Mouse (Mus musculus) G1E (cell line): Measurements from ENCODE around the gene Gm30191.

Experiments used
- POLR2AphosphoS5 ChIP-seq: IDR thresholded peaks from 2 replicates; pipeline ENCODE4 v1.6.1; 2012; ENCODE audit warnings: low read depth, low read length, inconsistent platforms; ENCODE audit not compliant: insufficient replicate concordance
- TAL1 ChIP-seq: conservative IDR thresholded peaks from 2 replicates; pipeline ENCODE4 v1.6.1; 2012; ENCODE audit warnings: low read depth, low read length, inconsistent platforms, mixed read lengths

- TF ChIP-seq TAL1 (no peak), POLR2AphosphoS5 (no peak)
Measured at GRCm38 (mm10) chr4:134293692-134294163, 47.0 kb downstream of the Gm30191 start.
